ENCODE assay signal across 27 mouse cellular contexts in genomic region chr4:117923450-117923849, GRCm38 (mm10). TPM values are rescaled to one million over a fixed set of nuclear protein-coding genes. Genes with fewer than 3 reads are reported as not detected.
"Had no signal": no experiment of that assay in that cellular context is flagged by ENCODE, and none has a peak within 500 bp of the region (broad histone marks: within the 10 kb centered on the region; RNA-seq: fewer than 3 reads in every experiment).

No protein-coding gene starts in this region.

- H3K9me3 ChIP-seq: heart, embryonic 10.5 days; hindbrain, embryonic 10.5 days; hindbrain, embryonic 12.5 days; kidney, embryonic 15.5 days; limb, embryonic 13.5 days; limb, embryonic 15.5 days; liver, embryonic 12.5 days had no signal

- ATAC-seq: hindbrain, embryonic 16.5 days; intestine, embryonic 16.5 days; liver, embryonic 12.5 days had no signal

- H3K27ac ChIP-seq: gastrocnemius, adult 2 months; heart, adult 2 months; heart, embryonic 10.5 days; hindbrain, embryonic 10.5 days; hindbrain, embryonic 12.5 days; hindbrain, embryonic 14.5 days; kidney, embryonic 15.5 days; kidney, postnatal 0 days; limb, embryonic 13.5 days; limb, embryonic 15.5 days; liver, embryonic 12.5 days; liver, embryonic 14.5 days had no signal

- H3K36me3 ChIP-seq: heart, embryonic 10.5 days; hindbrain, embryonic 10.5 days; hindbrain, embryonic 12.5 days; kidney, embryonic 15.5 days; limb, embryonic 13.5 days; limb, embryonic 15.5 days had no signal

- H3K9ac ChIP-seq: hindbrain, embryonic 12.5 days; hindbrain, embryonic 14.5 days; kidney, embryonic 15.5 days; limb, embryonic 13.5 days; limb, embryonic 15.5 days; liver, embryonic 12.5 days; liver, embryonic 14.5 days had no signal

- H3K4me2 ChIP-seq: hindbrain, embryonic 12.5 days; hindbrain, embryonic 14.5 days; kidney, embryonic 15.5 days; limb, embryonic 13.5 days; limb, embryonic 15.5 days; liver, embryonic 12.5 days had no signal

- DNase-seq: gastrocnemius, adult 2 months; gastrocnemius, postnatal 10 days; gastrocnemius, postnatal 25 days; heart, adult 2 months; heart, postnatal 4 days; kidney, adult 11 months; kidney, adult 2 months; kidney, adult 9 months; kidney, postnatal 14 days; kidney, postnatal 36 days; layer of hippocampus, adult 9-11 months; layer of hippocampus, postnatal 36 days; left cerebral cortex, postnatal 4 days had no signal

- H3K4me3 ChIP-seq: gastrocnemius, adult 2 months; heart, adult 2 months; heart, embryonic 10.5 days; hindbrain, embryonic 10.5 days; hindbrain, embryonic 12.5 days; kidney, embryonic 15.5 days; limb, embryonic 13.5 days; limb, embryonic 15.5 days; liver, embryonic 12.5 days had no signal

RNA-seq across cellular contexts. Expression of gene Artn, which starts 6.1 kb away (rescaled TPM):
- total RNA-seq: granulocyte monocyte progenitor cell, adult 5-6 weeks; heart, adult 2 months; liver, adult 2 months had no signal

RNA-seq across cellular contexts. Expression of gene B4galt2, which starts 40.2 kb away (rescaled TPM):
- total RNA-seq: granulocyte monocyte progenitor cell, adult 5-6 weeks had no signal
